ENCODE assay signal across 19 mouse cellular contexts in the genomic region with DNA sequence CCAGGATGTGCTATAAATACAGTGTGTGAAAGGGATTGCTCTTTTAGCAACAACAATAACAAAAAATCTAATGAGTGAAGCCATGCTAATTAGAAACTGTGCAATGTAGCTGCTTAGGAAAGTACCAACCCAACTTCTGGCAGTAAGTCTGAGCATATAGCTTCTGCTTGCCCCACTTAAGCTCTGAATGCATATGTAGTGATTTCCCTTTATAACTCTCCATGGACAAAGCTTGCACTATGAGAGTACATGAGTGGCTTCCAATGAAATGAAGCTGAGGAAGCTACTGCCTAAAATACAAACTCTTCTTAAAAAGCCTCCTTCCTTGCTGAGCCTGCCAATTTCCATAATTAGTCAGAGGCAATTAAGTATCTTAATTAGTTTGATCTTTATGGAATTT.
DNase-seq lines count a peak whose midpoint lies in the region.
"Had no signal": no experiment of that assay in that cellular context is flagged by ENCODE, and none has a peak within 500 bp of the region (broad histone marks: within the 10 kb centered on the region; RNA-seq: fewer than 3 reads in every experiment).

No protein-coding gene starts in this region.

- DNase-seq in frontal cortex, adult 2 months (ENCODE audit: extremely low spot score in 1 of 2, low spot score in 1 of 2), result peak; percentile 9 to 28
- no peak for DNase-seq in frontal cortex, postnatal 10 days (ENCODE audit: low spot score in 2 of 2)
- peak; percentile 21 for DNase-seq in right cerebral cortex, adult 18-20 months
- DNase-seq in right cerebral cortex, postnatal 14 days, result no peak
- peak; percentile 4 to 23 for DNase-seq in left cerebral cortex, postnatal 14 days (ENCODE audit: low spot score in 2 of 2)
- DNase-seq in adrenal gland, postnatal 10 days, result no peak
- DNase-seq: adrenal gland, adult 2 months; B cell, adult 2 months; cerebellum, adult 11 months; cerebellum, adult 9-10 months; cerebellum, postnatal 36 days; gastrocnemius, postnatal 14 days; heart, postnatal 14 days; kidney, adult 2 months; kidney, postnatal 36 days; liver; lung, adult 2 months; lung, postnatal 10 days; midbrain, embryonic 14.5 days had no signal

- intact Hi-C loops in left cerebral cortex, postnatal 14 days (cut with DNase I), result no loop called here

Comparison
In these comparisons a context has a peak if more than half of its experiments do, and no peak if none do; other contexts are left out.
1. DNase-seq: peak in frontal cortex, adult 2 months (2 of 2), right cerebral cortex, adult 18-20 months (single experiment) and left cerebral cortex, postnatal 14 days (2 of 2); none in frontal cortex, postnatal 10 days (0 of 2), right cerebral cortex, postnatal 14 days (single experiment) and adrenal gland, postnatal 10 days (single experiment).